Mouse (Mus musculus): Measurements from ENCODE around the gene Phf5a. TPM values are rescaled to one million over a fixed set of nuclear protein-coding genes. Genes with fewer than 3 reads are reported as not detected.

Gene Phf5a
- polyA plus RNA-seq, 1 experiment from 2014 or later = 145 TPM

DNA sequence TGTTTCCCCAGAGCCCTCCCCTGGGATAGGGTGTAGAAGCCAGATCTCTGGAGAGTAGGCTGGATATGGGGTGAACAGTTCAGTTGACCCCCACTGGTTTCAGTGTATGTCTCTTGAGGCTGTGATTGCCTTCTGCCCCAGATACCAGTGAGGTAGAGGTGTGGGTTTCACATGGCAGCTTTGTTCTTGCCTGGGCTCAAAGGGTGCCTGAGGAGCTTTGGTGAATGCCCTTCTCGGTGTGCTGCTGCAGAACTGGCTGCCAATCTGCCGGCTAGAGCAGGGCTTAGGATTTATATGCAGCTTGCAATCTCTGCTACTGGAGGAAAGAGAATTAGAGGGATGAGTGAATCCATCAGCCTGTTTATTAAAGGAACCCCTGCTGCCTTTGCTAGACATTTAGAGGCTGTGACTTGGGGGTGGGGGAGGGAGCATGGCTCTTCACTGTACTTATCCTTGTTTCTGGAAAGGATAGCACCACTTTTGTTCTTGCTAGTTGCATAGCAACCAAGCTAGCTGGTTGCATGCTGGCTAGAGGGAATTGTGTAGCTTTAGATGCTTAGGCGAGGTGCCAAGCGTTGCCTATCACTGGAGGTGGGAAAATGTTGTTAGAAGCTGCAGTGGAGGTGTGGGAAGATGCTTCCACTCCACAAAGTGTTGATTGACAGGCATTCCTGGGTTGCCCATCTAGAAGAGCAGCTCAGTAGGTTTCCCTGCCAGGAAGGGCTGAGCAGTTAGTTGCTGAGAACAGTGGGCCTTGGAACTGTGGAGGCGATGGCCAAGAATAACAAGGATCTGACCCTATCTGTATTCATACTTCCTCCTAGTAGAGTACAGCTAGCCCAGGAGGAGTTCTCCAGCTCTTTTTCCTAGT lies 8.1 kb upstream of the Phf5a start:
- Histone ChIP-seq H3K9ac (no peak overlapping the region), H3K4me3 (no peak overlapping the region), H3K27ac (no peak overlapping the region), H3K27me3 (no peaks in the 10 kb centered on the region), H3K36me3 (no peaks in the 10 kb centered on the region), H3K9me3 (no peaks in the 10 kb centered on the region), H3K4me2 (replicated peaks) (no peak overlapping the region), H3K4me1 (no peaks in the 10 kb centered on the region)
- ATAC-seq (ENCODE audit: insufficient number of reproducible peaks, insufficient read depth, low FRiP score, low TSS enrichment) = no peak
- 72% methylated on average over 5 of the region's 5 CpGs for WGBS

DNA sequence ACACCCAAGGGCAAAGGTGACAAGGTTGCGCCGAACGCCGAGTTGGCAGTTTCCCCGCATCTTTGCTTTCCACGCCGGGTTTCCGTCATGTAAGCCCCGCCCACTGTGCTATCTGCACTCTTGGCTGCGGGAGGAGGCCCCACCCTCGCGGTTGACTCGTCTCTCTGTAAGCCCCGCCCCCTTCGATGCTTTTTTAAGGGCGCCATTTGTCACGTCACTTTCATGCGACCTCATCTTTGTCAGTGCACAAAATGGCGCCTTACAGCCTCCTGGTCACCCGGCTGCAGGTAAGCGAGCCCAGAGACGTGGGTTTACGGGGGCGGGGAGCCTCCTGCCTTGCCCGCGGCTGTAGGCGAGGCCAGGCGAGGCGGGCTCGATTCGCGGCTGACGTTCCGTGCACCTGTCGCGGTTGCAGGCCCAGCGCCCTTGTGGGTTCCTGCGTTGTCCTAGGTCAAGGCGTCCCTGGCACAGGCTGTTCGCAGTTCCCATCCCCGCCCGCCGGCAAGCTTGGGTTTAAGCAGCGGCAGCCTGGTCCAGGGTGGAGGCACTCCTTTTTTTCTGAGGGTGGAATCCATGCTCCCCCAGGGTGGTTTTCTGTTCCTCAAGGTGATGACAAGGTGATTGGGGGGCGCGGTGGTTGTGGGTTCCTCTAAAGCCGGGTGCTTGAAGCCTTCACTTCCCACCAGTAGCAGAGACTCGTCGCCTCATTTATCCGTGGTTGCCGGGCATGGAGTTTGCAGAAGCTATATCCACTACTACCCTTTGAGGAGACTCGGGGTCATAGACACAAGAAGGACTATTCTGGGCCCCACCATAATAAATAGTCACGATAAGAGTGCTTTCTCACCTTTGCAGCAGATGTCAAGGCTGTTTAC lies 788 bp upstream of the Phf5a start, which contains the start of gene Aco2:
TSS of gene Aco2 (plus strand) at position 48 of the 875 bp plus-strand sequence.
- H3K4me3 ChIP-seq = peak within 1 kb of the TSS; percentile 99
- ATAC-seq (ENCODE audit: insufficient number of reproducible peaks, insufficient read depth, low FRiP score, low TSS enrichment) = peak; percentile 73
- WGBS = under 1% methylated on average over 53 of the region's 53 CpGs
- peak within 1 kb of the TSS; percentile 81 for H3K9ac ChIP-seq
- peak within 1 kb of the TSS; percentile 92 for H3K4me2 ChIP-seq (replicated peaks)
- no peaks in the 10 kb centered on the region for H3K27me3 ChIP-seq
- no peaks in the 10 kb centered on the region for H3K9me3 ChIP-seq
- H3K4me1 ChIP-seq = peaks cover 10% of the 10 kb centered on the region
- H3K27ac ChIP-seq = peak within 1 kb of the TSS; percentile 96
- peaks cover 31% of the 10 kb centered on the region for H3K36me3 ChIP-seq

DNA sequence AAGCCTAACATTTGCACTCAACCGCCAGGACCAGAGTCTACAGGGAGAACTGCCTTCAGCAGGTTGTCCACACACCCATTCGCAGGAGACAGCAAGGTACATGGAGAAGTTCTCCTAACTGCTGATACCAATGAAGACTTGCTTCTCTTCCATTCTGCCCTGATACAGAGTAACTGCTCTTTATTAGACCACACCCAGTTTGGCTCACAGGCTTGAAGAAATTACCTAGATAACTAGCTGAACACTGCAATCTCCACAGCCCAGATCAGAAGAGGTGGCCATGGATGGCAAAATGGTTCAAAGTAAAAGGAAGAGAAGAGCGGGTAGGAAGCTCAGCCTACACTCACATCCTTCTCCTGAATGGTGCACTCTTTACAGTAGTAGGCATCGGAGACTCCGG lies 1.7 kb downstream of the Phf5a start:
- no peak overlapping the region for H3K4me2 ChIP-seq (replicated peaks)
- WGBS = 98% methylated on average over 5 of the region's 5 CpGs
- no peak for ATAC-seq (ENCODE audit: insufficient number of reproducible peaks, insufficient read depth, low FRiP score, low TSS enrichment)
- peaks cover 10% of the 10 kb centered on the region for H3K4me1 ChIP-seq
- no peak overlapping the region for H3K4me3 ChIP-seq
- H3K27ac ChIP-seq = no peak overlapping the region
- no peaks in the 10 kb centered on the region for H3K27me3 ChIP-seq
- H3K36me3 ChIP-seq = peaks cover 56% of the 10 kb centered on the region
- no peak overlapping the region for H3K9ac ChIP-seq
- H3K9me3 ChIP-seq = no peaks in the 10 kb centered on the region

DNA sequence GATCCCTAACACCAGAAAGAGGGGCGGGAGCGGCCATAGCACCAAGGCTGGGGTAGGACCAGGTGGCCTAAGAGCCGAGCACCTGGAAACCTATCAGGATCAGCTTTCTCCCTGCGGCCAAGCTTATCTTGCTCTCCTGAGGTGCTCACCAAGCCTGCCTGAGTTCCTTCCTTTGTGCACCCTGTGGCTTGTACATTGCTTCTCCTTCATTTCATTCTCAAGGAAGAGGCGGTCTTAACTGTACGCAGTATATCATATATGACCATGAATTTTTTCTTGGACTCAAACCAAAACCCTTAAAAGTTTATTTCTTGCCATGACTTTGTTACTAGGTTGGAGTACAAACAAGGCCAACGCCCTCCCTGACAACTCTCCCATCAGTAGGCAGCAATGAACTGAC lies 7.5 kb downstream of the Phf5a start:
- Histone ChIP-seq H3K27ac (no peak overlapping the region), H3K4me2 (replicated peaks) (no peak overlapping the region), H3K9ac (no peak overlapping the region), H3K27me3 (no peaks in the 10 kb centered on the region), H3K9me3 (no peaks in the 10 kb centered on the region), H3K4me1 (no peaks in the 10 kb centered on the region), H3K36me3 (peaks cover 46% of the 10 kb centered on the region), H3K4me3 (no peak overlapping the region)
- 92% methylated on average over 7 of the region's 7 CpGs for WGBS
- no peak for ATAC-seq (ENCODE audit: insufficient number of reproducible peaks, insufficient read depth, low FRiP score, low TSS enrichment)

DNA sequence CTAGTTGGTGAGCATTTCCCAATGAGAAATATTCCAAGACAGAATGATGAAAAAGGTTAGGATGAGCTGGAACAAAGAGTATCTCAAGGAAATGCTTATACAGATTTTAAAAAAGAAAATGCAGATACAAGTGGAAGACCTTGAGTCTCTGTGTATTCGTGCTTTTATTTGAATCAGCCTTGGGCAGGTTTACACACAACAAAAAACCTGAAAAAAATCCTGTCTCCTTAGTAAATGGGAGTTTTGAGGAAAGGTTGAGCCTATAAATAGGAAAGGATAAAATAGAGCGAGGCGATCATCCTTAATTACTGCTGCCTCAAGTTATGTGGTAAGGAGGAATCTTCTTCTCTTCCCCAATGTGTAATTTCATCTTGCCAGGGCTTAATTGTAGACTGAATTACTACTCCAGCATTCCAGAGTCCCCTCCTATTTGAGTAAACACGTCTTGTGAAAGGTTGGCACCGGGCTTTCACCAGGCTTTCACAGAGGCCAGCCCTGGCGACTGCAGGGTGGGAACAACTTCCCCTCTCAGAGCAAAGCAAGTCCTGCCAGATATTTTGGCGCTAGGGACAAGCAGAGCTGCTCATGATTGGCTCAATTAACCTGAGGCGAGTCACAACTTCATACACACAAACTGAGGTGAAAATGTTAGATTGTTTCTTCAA lies 11.1 kb downstream of the Phf5a start:
- 46% methylated on average over 8 of the region's 8 CpGs for WGBS
- ATAC-seq (ENCODE audit: insufficient number of reproducible peaks, insufficient read depth, low FRiP score, low TSS enrichment) = no peak
- Histone ChIP-seq H3K4me1 (peaks cover 5% of the 10 kb centered on the region; the same call in 1 of the 2 replicates), H3K36me3 (peaks cover 10% of the 10 kb centered on the region), H3K4me2 (replicated peaks) (peak overlapping the region; percentile 97; the same call in 1 of the 2 replicates), H3K9ac (no peak overlapping the region), H3K27ac (peak overlapping the region; percentile 46; the same call in 1 of the 2 replicates), H3K27me3 (no peaks in the 10 kb centered on the region), H3K9me3 (no peaks in the 10 kb centered on the region), H3K4me3 (no peak overlapping the region)

DNA sequence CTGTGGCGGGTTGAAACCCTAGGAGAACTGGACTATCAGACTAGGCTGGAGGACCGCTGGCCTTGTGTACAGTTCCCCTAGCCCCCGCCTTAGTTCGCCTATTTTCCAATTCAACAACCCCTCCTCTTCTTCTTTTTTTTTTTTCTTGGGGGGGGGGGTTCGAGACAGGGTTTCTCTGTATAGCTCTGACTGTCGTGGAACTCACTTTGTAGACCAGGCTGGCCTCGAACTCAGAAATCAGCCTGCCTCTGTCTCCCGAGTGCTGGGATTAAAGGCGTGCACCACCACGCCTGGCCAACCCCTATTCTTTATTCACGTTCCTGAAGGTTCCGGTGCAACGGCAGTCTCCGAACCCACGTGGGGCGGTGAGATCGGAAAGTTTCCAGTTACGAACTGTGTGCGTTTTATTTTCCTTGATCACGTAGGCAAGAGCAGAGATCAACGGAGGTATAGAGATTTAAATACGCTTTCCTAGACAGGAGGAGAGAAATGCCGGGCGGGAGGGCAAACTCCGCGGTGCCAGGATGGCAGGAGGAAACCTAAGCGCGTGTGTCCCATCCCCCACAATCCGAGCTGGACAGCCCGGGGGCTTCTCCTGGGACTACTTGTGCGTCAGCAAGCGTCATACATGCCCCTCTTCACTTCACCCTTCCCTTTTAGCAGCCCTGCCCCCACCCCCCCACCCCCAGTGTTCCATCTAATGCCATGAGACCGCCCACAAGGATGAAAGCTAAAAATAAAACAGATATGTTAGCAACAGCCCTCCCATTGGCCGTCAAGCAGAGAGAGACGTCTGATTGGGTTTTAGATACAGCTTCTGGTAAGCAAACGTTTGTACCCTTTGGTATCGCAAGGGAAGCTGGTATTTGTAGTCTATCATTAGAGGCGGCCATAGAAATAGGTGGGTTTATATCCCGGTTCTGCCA lies 12.1 kb downstream of the Phf5a start:
- H3K9ac ChIP-seq = peak overlapping the region; percentile 86
- H3K4me2 ChIP-seq (replicated peaks) = peak overlapping the region; percentile 97
- peak overlapping the region; percentile 94 for H3K27ac ChIP-seq
- no peaks in the 10 kb centered on the region for H3K9me3 ChIP-seq
- no peaks in the 10 kb centered on the region for H3K27me3 ChIP-seq
- peak; percentile 70 for ATAC-seq (ENCODE audit: insufficient number of reproducible peaks, insufficient read depth, low FRiP score, low TSS enrichment)
- WGBS = under 1% methylated on average over 39 of the region's 39 CpGs
- H3K4me3 ChIP-seq = peak overlapping the region; percentile 87
- peaks cover 9% of the 10 kb centered on the region; the same call in 1 of the 2 replicates for H3K4me1 ChIP-seq
- peaks cover 5% of the 10 kb centered on the region; the same call in 1 of the 2 replicates for H3K36me3 ChIP-seq

DNA sequence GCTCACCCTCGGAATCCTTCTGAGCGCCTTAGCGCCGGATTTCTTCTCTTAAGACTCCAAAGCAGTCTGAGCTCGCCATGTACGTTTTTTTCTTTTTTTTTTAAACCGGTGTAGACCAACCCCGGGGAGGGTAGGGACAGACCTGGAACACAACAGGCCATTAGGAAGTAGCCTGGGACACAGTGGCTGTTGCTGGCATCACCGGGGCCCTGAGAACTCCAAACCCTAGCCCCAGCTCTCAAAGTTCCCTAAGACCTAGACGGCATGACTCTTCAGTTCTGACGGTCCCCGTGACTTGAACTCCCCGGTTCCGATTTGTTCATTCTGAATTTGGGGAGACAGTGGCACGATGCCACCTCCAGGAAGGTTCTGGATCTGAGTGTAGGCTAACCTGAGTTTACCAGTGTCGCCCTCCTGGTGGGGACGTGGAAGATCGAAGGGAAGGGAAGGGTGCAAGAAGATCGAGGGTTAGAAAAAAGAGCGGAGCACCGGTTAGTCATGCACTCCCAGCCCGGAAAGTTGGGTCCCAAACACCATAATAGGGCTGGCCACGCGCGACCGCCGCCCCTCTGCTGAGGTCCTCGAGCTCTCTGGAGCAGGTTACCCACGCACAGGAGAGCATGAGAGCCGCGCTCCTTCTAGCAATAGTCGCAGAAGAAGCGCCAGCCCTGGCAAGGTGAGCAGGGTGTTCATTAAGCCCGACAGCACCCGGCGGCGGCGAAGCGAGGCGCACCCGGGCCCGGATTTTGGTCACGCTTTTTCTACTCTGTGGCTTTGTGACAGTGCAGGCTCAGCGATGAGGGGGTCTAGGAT lies 13.0 kb downstream of the Phf5a start, which contains the start of gene Tob2:
TSS of gene Tob2 (minus strand) at position 280 of the 813 bp plus-strand sequence.
- H3K27me3 ChIP-seq = no peaks in the 10 kb centered on the region
- peak within 1 kb of the TSS; percentile 97 for H3K4me2 ChIP-seq (replicated peaks)
- no peaks in the 10 kb centered on the region for H3K9me3 ChIP-seq
- H3K9ac ChIP-seq = peak within 1 kb of the TSS; percentile 86
- H3K4me1 ChIP-seq = peaks cover 9% of the 10 kb centered on the region; the same call in 1 of the 2 replicates
- H3K4me3 ChIP-seq = peak within 1 kb of the TSS; percentile 87
- 0 out of 2 replicates have a peak, but pooled peaks have one; percentile 3 for ATAC-seq (ENCODE audit: insufficient number of reproducible peaks, insufficient read depth, low FRiP score, low TSS enrichment)
- under 1% methylated on average over 44 of the region's 44 CpGs for WGBS
- peaks cover 6% of the 10 kb centered on the region; the same call in 1 of the 2 replicates for H3K36me3 ChIP-seq
- H3K27ac ChIP-seq = peak within 1 kb of the TSS; percentile 94

DNA sequence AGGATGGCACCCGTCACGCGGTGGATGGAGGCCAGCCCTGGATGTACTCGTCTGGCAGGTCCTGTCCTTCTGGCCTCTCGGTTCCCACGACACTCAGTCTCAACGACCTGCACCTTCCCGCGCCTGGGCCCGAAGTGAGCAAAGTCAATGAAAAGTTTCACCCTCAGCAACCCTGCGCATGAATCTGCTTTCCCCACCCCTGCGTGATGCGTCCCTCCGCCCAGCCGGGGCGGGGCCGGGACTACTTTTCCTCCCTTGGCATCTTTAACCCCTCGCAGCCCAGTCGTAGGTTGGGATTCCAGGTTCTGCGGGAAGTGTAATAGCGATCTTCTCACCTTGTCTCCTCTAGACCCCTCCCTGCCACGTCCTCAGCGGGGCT lies 13.6 kb downstream of the Phf5a start:
- Histone ChIP-seq H3K4me3 (peak overlapping the region; percentile 87), H3K27me3 (no peaks in the 10 kb centered on the region), H3K9ac (peak overlapping the region; percentile 86), H3K36me3 (peaks cover 8% of the 10 kb centered on the region), H3K27ac (peak overlapping the region; percentile 94), H3K4me2 (replicated peaks) (peak overlapping the region; percentile 97), H3K4me1 (peaks cover 9% of the 10 kb centered on the region; the same call in 1 of the 2 replicates), H3K9me3 (no peaks in the 10 kb centered on the region)
- ATAC-seq (ENCODE audit: insufficient number of reproducible peaks, insufficient read depth, low FRiP score, low TSS enrichment) = peak; percentile 11; the same call in 1 of the 2 replicates
- WGBS = under 1% methylated on average over 23 of the region's 23 CpGs

DNA sequence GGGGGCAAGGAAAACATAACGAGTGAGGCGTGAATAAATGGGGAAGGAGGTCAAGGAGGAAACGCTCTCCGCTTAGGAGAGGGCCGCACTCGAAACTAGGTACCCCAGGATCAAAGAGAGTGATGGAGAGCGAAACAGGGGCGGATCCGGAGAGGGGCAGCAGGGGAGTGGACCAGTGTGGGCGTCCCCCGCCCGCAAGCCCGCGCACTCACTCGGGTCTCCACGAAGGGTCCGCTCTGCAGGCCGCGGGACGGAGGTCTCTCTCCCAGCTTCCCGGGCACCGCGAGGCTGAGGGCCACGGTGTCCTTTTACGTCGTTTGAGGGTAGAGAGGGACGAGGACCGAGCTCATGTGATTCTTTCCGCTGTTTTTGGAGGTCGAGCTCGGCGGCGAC lies 14.0 kb downstream of the Phf5a start:
- Histone ChIP-seq H3K4me2 (replicated peaks) (peak overlapping the region; percentile 97), H3K36me3 (peaks cover 12% of the 10 kb centered on the region), H3K27ac (peak overlapping the region; percentile 94), H3K27me3 (no peaks in the 10 kb centered on the region), H3K4me3 (peak overlapping the region; percentile 87), H3K9ac (peak overlapping the region; percentile 86), H3K9me3 (no peaks in the 10 kb centered on the region), H3K4me1 (peaks cover 9% of the 10 kb centered on the region; the same call in 1 of the 2 replicates)
- under 1% methylated on average over 33 of the region's 33 CpGs for WGBS
- ATAC-seq (ENCODE audit: insufficient number of reproducible peaks, insufficient read depth, low FRiP score, low TSS enrichment) = no peak

All from embryonic facial prominence, embryonic 12.5 days (tissue).